ENCODE assay signal across 25 mouse cellular contexts in genomic region chr1:164420623-164421354, GRCm38 (mm10). TPM values are rescaled to one million over a fixed set of nuclear protein-coding genes. Genes with fewer than 3 reads are reported as not detected.
DNase-seq lines count a peak whose midpoint lies in the region; ATAC-seq and TF ChIP-seq lines count a peak whose summit lies in the region.
"Had no signal": no experiment of that assay in that cellular context is flagged by ENCODE, and none has a peak within 500 bp of the region (broad histone marks: within the 10 kb centered on the region; RNA-seq: fewer than 3 reads in every experiment).

No protein-coding gene starts in this region.

- no peaks in the 10 kb centered on the region for H3K9me3 ChIP-seq in intestine, embryonic 15.5 days
- H3K9me3 ChIP-seq in stomach, embryonic 15.5 days = no peaks in the 10 kb centered on the region
- no peaks in the 10 kb centered on the region for H3K9me3 ChIP-seq in hindbrain, embryonic 11.5 days (ENCODE audit: control insufficient read depth, low read length)
- H3K9me3 ChIP-seq: embryonic facial prominence, embryonic 13.5 days; heart, embryonic 12.5 days; limb, embryonic 13.5 days; liver, embryonic 15.5 days; midbrain, embryonic 12.5 days had no signal

- no peak for TF ChIP-seq POLR2A in kidney, adult 2 months (IDR thresholded peaks at IDR 0.05; ENCODE audit: low read depth, low read length)

- WGBS in kidney, adult 2 months = 64% methylated on average over 6 of the region's 6 CpGs
- 56% methylated on average over 6 of the region's 6 CpGs for WGBS in intestine, embryonic 15.5 days
- 70% methylated on average over 6 of the region's 6 CpGs for WGBS in stomach, embryonic 15.5 days
- WGBS in hindbrain, embryonic 11.5 days = 94% methylated on average over 6 of the region's 6 CpGs

- H3K9ac ChIP-seq in intestine, embryonic 15.5 days = no peak overlapping the region
- no peak overlapping the region for H3K9ac ChIP-seq in stomach, embryonic 15.5 days
- no peak overlapping the region for H3K9ac ChIP-seq in hindbrain, embryonic 11.5 days (ENCODE audit: low read depth, low read length)
- H3K9ac ChIP-seq: embryonic facial prominence, embryonic 13.5 days; heart, embryonic 12.5 days; limb, embryonic 13.5 days; liver, embryonic 15.5 days; midbrain, embryonic 12.5 days had no signal

- no peak for TF ChIP-seq CTCF in kidney, adult 2 months (conservative IDR thresholded peaks at IDR 0.05; ENCODE audit: insufficient read depth, insufficient read length, low read depth, low read length)

- no peaks in the 10 kb centered on the region for H3K36me3 ChIP-seq in kidney, adult 2 months (ENCODE audit: control insufficient read depth, insufficient read depth, low read length)
- H3K36me3 ChIP-seq in intestine, embryonic 15.5 days = no peaks in the 10 kb centered on the region
- H3K36me3 ChIP-seq in stomach, embryonic 15.5 days = no peaks in the 10 kb centered on the region
- H3K36me3 ChIP-seq in hindbrain, embryonic 11.5 days (ENCODE audit: control insufficient read depth, insufficient read depth, low read length) = no peaks in the 10 kb centered on the region
- H3K36me3 ChIP-seq: embryonic facial prominence, embryonic 13.5 days; heart, embryonic 12.5 days; limb, embryonic 13.5 days; liver, embryonic 15.5 days; midbrain, embryonic 12.5 days had no signal

- peak overlapping the region; percentile 43; the same call in 1 of the 2 replicates for H3K27ac ChIP-seq in kidney, adult 2 months (ENCODE audit: insufficient read depth, low read depth, low read length)
- H3K27ac ChIP-seq in intestine, embryonic 15.5 days = peak overlapping the region; percentile 74
- peak overlapping the region; percentile 67 for H3K27ac ChIP-seq in stomach, embryonic 15.5 days
- H3K27ac ChIP-seq in hindbrain, embryonic 11.5 days (ENCODE audit: low read depth, low read length) = no peak overlapping the region
- H3K27ac ChIP-seq: embryonic facial prominence, embryonic 13.5 days; heart, adult 2 months; hindbrain, postnatal 0 days; limb, embryonic 13.5 days; liver, embryonic 15.5 days; midbrain, embryonic 12.5 days had no signal

- H3K4me3 ChIP-seq in kidney, adult 2 months (ENCODE audit: insufficient read depth, low read depth, low read length) = no peak overlapping the region
- no peak overlapping the region for H3K4me3 ChIP-seq in intestine, embryonic 15.5 days (replicated peaks)
- H3K4me3 ChIP-seq in stomach, embryonic 15.5 days (replicated peaks) = no peak overlapping the region
- no peak overlapping the region for H3K4me3 ChIP-seq in hindbrain, embryonic 11.5 days (ENCODE audit: low read depth, low read length)
- H3K4me3 ChIP-seq: embryonic facial prominence, embryonic 13.5 days; erythroblast, embryonic 14.5 days; heart, adult 2 months; heart, embryonic 12.5 days; limb, embryonic 13.5 days; liver, embryonic 15.5 days; midbrain, embryonic 12.5 days had no signal

- no peak for DNase-seq in kidney, adult 2 months
- DNase-seq in kidney, adult 18-20 months = no peak
- DNase-seq in 3T3-L1 (ENCODE audit: low read depth, low spot score) = peak; percentile 57
- no peak for DNase-seq in left cerebral cortex, postnatal 25 days (ENCODE audit: low spot score in 2 of 2)
- DNase-seq in hindbrain, embryonic 11.5 days (ENCODE audit: low spot score) = no peak
- DNase-seq: adrenal gland, postnatal 25 days; cerebellum, adult 18-20 months; cerebellum, postnatal 10 days; heart, adult 2 months; kidney, adult 9 months; kidney, postnatal 10 days; layer of hippocampus, adult 9-11 months; lung, postnatal 36 days; thymus, adult 2 months; thymus, postnatal 36 days had no signal

- H3K27me3 ChIP-seq in kidney, adult 2 months (replicated peaks; ENCODE audit: control insufficient read depth, insufficient read depth, low read length) = no peaks in the 10 kb centered on the region
- no peaks in the 10 kb centered on the region for H3K27me3 ChIP-seq in intestine, embryonic 15.5 days (replicated peaks)
- H3K27me3 ChIP-seq in stomach, embryonic 15.5 days (replicated peaks) = no peaks in the 10 kb centered on the region
- no peaks in the 10 kb centered on the region for H3K27me3 ChIP-seq in hindbrain, embryonic 11.5 days (ENCODE audit: control insufficient read depth, insufficient read depth, low read length)
- H3K27me3 ChIP-seq: embryonic facial prominence, embryonic 13.5 days; heart, embryonic 12.5 days; limb, embryonic 13.5 days; liver, embryonic 15.5 days; midbrain, embryonic 12.5 days had no signal

- intact Hi-C loops in left cerebral cortex, postnatal 25 days (cut with DNase I) = no loop called here

- H3K4me2 ChIP-seq in intestine, embryonic 15.5 days (replicated peaks) = no peak overlapping the region
- H3K4me2 ChIP-seq in stomach, embryonic 15.5 days = no peak overlapping the region
- no peak overlapping the region for H3K4me2 ChIP-seq in hindbrain, embryonic 11.5 days (replicated peaks; ENCODE audit: low read depth, low read length)
- H3K4me2 ChIP-seq: embryonic facial prominence, embryonic 13.5 days; heart, embryonic 12.5 days; limb, embryonic 13.5 days; liver, embryonic 15.5 days; midbrain, embryonic 12.5 days had no signal

- peaks cover 18% of the 10 kb centered on the region for H3K4me1 ChIP-seq in kidney, adult 2 months (ENCODE audit: control insufficient read depth, insufficient read depth, low read length)
- no peaks in the 10 kb centered on the region for H3K4me1 ChIP-seq in intestine, embryonic 15.5 days (replicated peaks)
- H3K4me1 ChIP-seq in stomach, embryonic 15.5 days = no peaks in the 10 kb centered on the region
- H3K4me1 ChIP-seq in hindbrain, embryonic 11.5 days (replicated peaks; ENCODE audit: control insufficient read depth, insufficient read depth, low read length) = no peaks in the 10 kb centered on the region
- H3K4me1 ChIP-seq: embryonic facial prominence, embryonic 13.5 days; limb, embryonic 13.5 days; liver, embryonic 15.5 days; midbrain, embryonic 12.5 days had no signal

- ATAC-seq in intestine, embryonic 15.5 days = peak; percentile 89
- ATAC-seq in stomach, embryonic 15.5 days (ENCODE audit: insufficient read depth, low FRiP score, low read depth) = peak; percentile 88
- no peak for ATAC-seq in hindbrain, embryonic 11.5 days (ENCODE audit: low FRiP score)
- ATAC-seq: forebrain, embryonic 16.5 days; hindbrain, postnatal 0 days had no signal

RNA-seq across cellular contexts. Expression of gene Atp1b1, which starts 37.4 kb away (rescaled TPM):
- polyA plus RNA-seq in kidney, adult 2 months (2012; rRNA removed) = 945 and 1,094 TPM in 2 replicates
- 203 TPM in 2 replicates for polyA plus RNA-seq in intestine, embryonic 15.5 days (2015; fragmentation: Nextera tagmentation; extraction: Ambion mirVana)
- polyA plus RNA-seq in stomach, embryonic 15.5 days (2015; fragmentation: Nextera tagmentation; extraction: Ambion mirVana) = 143 and 162 TPM in 2 replicates
- total RNA-seq in left cerebral cortex, postnatal 25 days (2021) = 1,000 to 10,000 TPM; 1,756 to 1,769 TPM
- polyA plus RNA-seq in hindbrain, embryonic 11.5 days (2014; fragmentation: Nextera tagmentation; extraction: Ambion mirVana) = 28.7 and 37.3 TPM in 2 replicates
- polyA plus RNA-seq: erythroblast, embryonic 14.5 days had no signal
